Mouse (Mus musculus) liver, postnatal 0 days (tissue): ENCODE data around the gene Supt6. TPM values are rescaled to one million over a fixed set of nuclear protein-coding genes. Genes with fewer than 3 reads are reported as not detected.

Source experiments
- ATAC-seq: fragments of 200-750 bp; cut with Nextera tagmentation; 2 replicates; pipeline ENCODE4 v1.8.0; 2017; ENCODE audit warnings: mild to moderate bottlenecking, moderate library complexity
- DNase-seq: peaks from one replicate; pipeline ENCODE4 v3.0.0-alpha.2; 2016
- H3K27ac ChIP-seq: fragments of 300-500 bp; sonication (generic); 2 replicates; pipeline ENCODE4 v1.5.1; 2014; ENCODE audit warnings: antibody characterized with exemption, moderate library complexity, mild to moderate bottlenecking, low read depth
- H3K27me3 ChIP-seq: fragments of 300-500 bp; sonication (generic); 2 replicates; pipeline ENCODE4 v1.6.1; 2014; ENCODE audit warnings: low read length, control low read depth, mixed read lengths; ENCODE audit not compliant: insufficient read depth
- H3K36me3 ChIP-seq: fragments of 300-500 bp; sonication (generic); replicated peaks from 2 replicates; pipeline ENCODE4 v1.6.1; 2014; ENCODE audit warnings: mild to moderate bottlenecking, control low read depth, low read length, moderate library complexity, mixed read lengths; ENCODE audit not compliant: insufficient read depth
- H3K4me1 ChIP-seq: fragments of 300-500 bp; sonication (generic); 2 replicates; pipeline ENCODE4 v1.6.1; 2014; ENCODE audit warnings: antibody characterized with exemption, mild to moderate bottlenecking, control low read depth; ENCODE audit not compliant: insufficient read depth
- H3K4me2 ChIP-seq: fragments of 300-500 bp; sonication (generic); 2 replicates; pipeline ENCODE4 v1.6.1; 2014; ENCODE audit warnings: low read depth, mild to moderate bottlenecking, low read length, moderate library complexity, mixed read lengths
- H3K4me3 ChIP-seq: fragments of 300-500 bp; sonication (generic); 2 replicates; pipeline ENCODE4 v1.5.1; 2014; ENCODE audit warnings: low read depth, low read length
- H3K9ac ChIP-seq: fragments of 300-500 bp; sonication (generic); replicated peaks from 2 replicates; pipeline ENCODE4 v1.6.1; 2014; ENCODE audit warnings: mild to moderate bottlenecking, moderate library complexity
- H3K9me3 ChIP-seq: fragments of 300-500 bp; sonication (generic); 2 replicates; pipeline ENCODE4 v1.6.1; 2016; ENCODE audit warnings: mild to moderate bottlenecking, control low read depth, low read length, mixed read lengths
- CTCF ChIP-seq: sonication (generic); IDR thresholded peaks from 2 replicates; pipeline ENCODE4 v1.5.1; 2016; ENCODE audit warnings: antibody characterized with exemption, low read depth
- EP300 ChIP-seq: IDR thresholded peaks from 2 replicates; pipeline ENCODE4 v1.6.1; 2016; ENCODE audit warnings: antibody characterized with exemption, low read depth, mild to moderate bottlenecking
- WGBS: fragments of 180-500 bp; shearing (Covaris S2); extraction: QIAGEN DNeasy Blood & Tissue Kit; methylation state at CpG from one replicate; pipeline ENCODE4 v1.1.7; 2014; ENCODE audit not compliant: insufficient replicate concordance; 5-methylcytosine and 5-hydroxymethylcytosine counted together
- polyA plus RNA-seq: library from polyadenylated mRNA; unstranded; fragments of >200 nt; fragmentation: Nextera tagmentation; extraction: Ambion mirVana; gene quantifications from 2 replicates; pipeline ENCODE4 v1.2.1, GENCODE M21; 2015

Gene Supt6
- polyA plus RNA-seq, 1 experiment from 2014 or later: 5.5 TPM

GRCm38 (mm10) chr11:78181830-78182357 lies 63.9 kb downstream of the Supt6 start:
- no peaks in the 10 kb centered on the region for H3K9me3 ChIP-seq
- no peak overlapping the region; the same call in 1 of the 2 replicates for H3K27ac ChIP-seq
- H3K36me3 ChIP-seq: peaks cover 29% of the 10 kb centered on the region
- no peaks in the 10 kb centered on the region for H3K27me3 ChIP-seq
- TF ChIP-seq EP300: no peak
- TF ChIP-seq CTCF: no peak
- ATAC-seq (no peak), DNase-seq (no peak)
- H3K4me3 ChIP-seq: peak overlapping the region; percentile 94
- peak overlapping the region; percentile 93 for H3K9ac ChIP-seq
- 34% methylated on average over 2 of the region's 2 CpGs for WGBS
- peak overlapping the region; percentile 90 for H3K4me2 ChIP-seq
- peaks cover 31% of the 10 kb centered on the region for H3K4me1 ChIP-seq

- Histone ChIP-seq H3K4me2 (peak overlapping the region; percentile 96), H3K4me3 (peak overlapping the region; percentile 81; the same call in 1 of the 2 replicates), H3K4me1 (peaks cover 38% of the 10 kb centered on the region), H3K36me3 (peaks cover 29% of the 10 kb centered on the region), H3K27me3 (no peaks in the 10 kb centered on the region), H3K9me3 (no peaks in the 10 kb centered on the region), H3K9ac (peak overlapping the region; percentile 84), H3K27ac (peak overlapping the region; percentile 7; the same call in 1 of the 2 replicates)
- TF ChIP-seq CTCF (no peak), EP300 (no peak)
- WGBS: 52% methylated on average over 6 of the region's 6 CpGs
- no peak for ATAC-seq
- DNase-seq: no peak
Measured at GRCm38 (mm10) chr11:78180081-78180761, 65.6 kb downstream of the Supt6 start.

GRCm38 (mm10) chr11:78179438-78179999 lies 66.3 kb downstream of the Supt6 start:
- H3K27me3 ChIP-seq: no peaks in the 10 kb centered on the region
- peak overlapping the region; percentile 84 for H3K9ac ChIP-seq
- H3K36me3 ChIP-seq: peaks cover 29% of the 10 kb centered on the region
- no peaks in the 10 kb centered on the region for H3K9me3 ChIP-seq
- peaks cover 45% of the 10 kb centered on the region for H3K4me1 ChIP-seq
- ATAC-seq (no peak), DNase-seq (no peak)
- peak overlapping the region; percentile 81 for H3K4me3 ChIP-seq
- whole genome bisulfite sequencing: 18% methylated on average over 8 of the region's 8 CpGs
- peak overlapping the region; percentile 96 for H3K27ac ChIP-seq
- peak overlapping the region; percentile 96 for H3K4me2 ChIP-seq
- no peak for TF ChIP-seq EP300
- TF ChIP-seq CTCF: no peak

- TF ChIP-seq EP300 (no peak), CTCF (no peak; the same call in 1 of the 2 replicates)
- no peaks in the 10 kb centered on the region for H3K9me3 ChIP-seq
- H3K4me2 ChIP-seq: peak overlapping the region; percentile 96
- 2% methylated on average over 29 of the region's 29 CpGs for WGBS
- H3K27me3 ChIP-seq: no peaks in the 10 kb centered on the region
- H3K36me3 ChIP-seq: peaks cover 29% of the 10 kb centered on the region
- ATAC-seq: no peak; the same call in 1 of the 2 replicates
- H3K4me3 ChIP-seq: peak overlapping the region; percentile 81
- peak overlapping the region; percentile 96 for H3K27ac ChIP-seq
- H3K9ac ChIP-seq: peak overlapping the region; percentile 84
- H3K4me1 ChIP-seq: peaks cover 49% of the 10 kb centered on the region
- peak; percentile 79 for DNase-seq
Measured at GRCm38 (mm10) chr11:78178859-78179437, 66.8 kb downstream of the Supt6 start.

- Histone ChIP-seq H3K27ac (peak overlapping the region; percentile 96), H3K4me2 (peak overlapping the region; percentile 96), H3K9me3 (no peaks in the 10 kb centered on the region), H3K27me3 (no peaks in the 10 kb centered on the region), H3K9ac (peak overlapping the region; percentile 84), H3K4me3 (peak overlapping the region; percentile 81), H3K4me1 (peaks cover 47% of the 10 kb centered on the region), H3K36me3 (peaks cover 29% of the 10 kb centered on the region)
- peak; percentile 80 for ATAC-seq
- under 1% methylated on average over 67 of the region's 84 CpGs for WGBS
- TF ChIP-seq EP300 (0 out of 2 replicates have a peak, but pooled peaks have one; percentile 15), CTCF (peak; percentile 100)
- DNase-seq: peak; percentile 95
Measured at GRCm38 (mm10) chr11:78177903-78178858, 67.6 kb downstream of the Supt6 start.
